Mouse (Mus musculus): ENCODE measurements around the gene Slc15a4. TPM values are rescaled to one million over a fixed set of nuclear protein-coding genes. Genes with fewer than 3 reads are reported as not detected.

Gene Slc15a4
- polyA plus RNA-seq, 1 experiment, result 7.5 TPM

Other genes starting within 250 kb of the Slc15a4 start
- not detected in 2 replicates for gene Glt1d1, start 635 bp downstream of the Slc15a4 start, polyA plus RNA-seq (2012; ENCODE audit: insufficient read depth, insufficient read length, missing spikeins)